In genomic region chr10:13982769-13983381, GRCm38 (mm10) we compare ENCODE assay signal across 8 mouse cellular contexts. TPM values are rescaled to one million over a fixed set of nuclear protein-coding genes. Genes with fewer than 3 reads are reported as not detected.
DNase-seq lines count a peak whose midpoint lies in the region; ATAC-seq and TF ChIP-seq lines count a peak whose summit lies in the region.

No protein-coding gene starts in this region.

- H3K9ac ChIP-seq in hindbrain, embryonic 12.5 days: peak overlapping the region; percentile 78

- no peaks in the 10 kb centered on the region for H3K9me3 ChIP-seq in G1E (replicated peaks)
- no peaks in the 10 kb centered on the region for H3K9me3 ChIP-seq in hindbrain, embryonic 12.5 days (replicated peaks)

- no peaks in the 10 kb centered on the region for H3K27me3 ChIP-seq in G1E (ENCODE audit: insufficient read depth, low read length)
- no peaks in the 10 kb centered on the region for H3K27me3 ChIP-seq in hindbrain, embryonic 12.5 days

- peak overlapping the region; percentile 73 for H3K4me2 ChIP-seq in hindbrain, embryonic 12.5 days (replicated peaks)

- H3K4me1 ChIP-seq in G1E (ENCODE audit: insufficient read depth, low read depth, low read length): no peaks in the 10 kb centered on the region
- H3K4me1 ChIP-seq in hindbrain, embryonic 12.5 days: peaks cover 11% of the 10 kb centered on the region

- peak overlapping the region; percentile 83 for H3K27ac ChIP-seq in hindbrain, embryonic 12.5 days

- no peaks in the 10 kb centered on the region for H3K36me3 ChIP-seq in G1E (replicated peaks)
- no peaks in the 10 kb centered on the region for H3K36me3 ChIP-seq in hindbrain, embryonic 12.5 days

- WGBS in hindbrain, embryonic 12.5 days: 2% methylated on average over 34 of the region's 34 CpGs

- peak; percentile 27 for DNase-seq in G1E (ENCODE audit: low spot score)
- peak; percentile 74 for DNase-seq in cerebellum, adult 9-11 months
- peak; percentile 40 to 65 for DNase-seq in frontal cortex, postnatal 14 days (ENCODE audit: low spot score in 2 of 2)
- DNase-seq in layer of hippocampus, postnatal 36 days: peak; percentile 67 to 72
- peak; percentile 77 for DNase-seq in lung, postnatal 14 days
- peak; percentile 41 for DNase-seq in ovary, postnatal 14 days (ENCODE audit: low spot score)
- DNase-seq in thymus, postnatal 10 days (ENCODE audit: low spot score in 2 of 2): peak; percentile 87 to 88

- no peak for TF ChIP-seq CTCF in G1E (IDR thresholded peaks at IDR 0.05; ENCODE audit: low read depth, low read length)

- peak overlapping the region; percentile 69 for H3K4me3 ChIP-seq in G1E (ENCODE audit: low read depth, low read length)
- H3K4me3 ChIP-seq in hindbrain, embryonic 12.5 days: peak overlapping the region; percentile 53

- ATAC-seq in G1E (ENCODE audit: extremely low read depth, insufficient number of reproducible peaks, low FRiP score, poor library complexity, severe bottlenecking): peak; percentile 86
- peak; percentile 86 for ATAC-seq in hindbrain, embryonic 12.5 days (ENCODE audit: low FRiP score)

RNA-seq across cellular contexts. Expression of gene Hivep2, which starts 17.0 kb away (rescaled TPM):
- total RNA-seq in G1E (2014; fragmentation: Nextera tagmentation) (0.34 TPM in 1 of 2 replicates, not detected in the other), G1E (2017) (0.16 and 0.29 TPM in 2 replicates)
- polyA plus RNA-seq in G1E (2012): not detected in 2 replicates
- 6.5 and 8.3 TPM in 2 replicates for polyA plus RNA-seq in hindbrain, embryonic 12.5 days (2016; fragmentation: Nextera tagmentation; extraction: Ambion mirVana)
- 100 to 1,000 TPM; 202 to 208 TPM for total RNA-seq in layer of hippocampus, postnatal 36 days (2021)

Comparison
In these comparisons a context has a peak if more than half of its experiments do, and no peak if none do; other contexts are left out.
1. Peak in every context shown above with its lines: DNase-seq, ATAC-seq, H3K4me3 ChIP-seq and H3K27ac ChIP-seq.
2. DNase-seq: peak in every context shown above with its lines; median percentile 88 in thymus, postnatal 10 days; 77 in lung, postnatal 14 days; 74 in cerebellum, adult 9-11 months; 70 in layer of hippocampus, postnatal 36 days; 52 in frontal cortex, postnatal 14 days; 41 in ovary, postnatal 14 days; 27 in G1E.
3. RNA of gene Hivep2, which starts 17.0 kb away (total RNA-seq): 202 to 208 TPM in layer of hippocampus, postnatal 36 days; 0.16 to 0.34 TPM in G1E; every median in the first group is over 100 times any median in the second.